Mouse (Mus musculus) cerebellum, adult 2 months (tissue): ENCODE measurements around the gene Eif2s1.

Experiments
- CTCF ChIP-seq: fragments of 200-500 bp; IDR thresholded peaks from 2 replicates; pipeline ENCODE4 v1.5.1; 2011; ENCODE audit warnings: low read depth, mild to moderate bottlenecking, control low read depth, low read length, moderate library complexity, borderline replicate concordance; ENCODE audit not compliant: insufficient read depth
- POLR2A ChIP-seq: fragments of 200-500 bp; IDR thresholded peaks from 2 replicates; pipeline ENCODE4 v1.6.1; 2011; ENCODE audit warnings: low read length, control low read depth, borderline replicate concordance; ENCODE audit not compliant: insufficient read depth

GRCm38 (mm10) chr12:78918227-78919078 lies 56.8 kb downstream of the Eif2s1 start:
- TF ChIP-seq CTCF (peak; percentile 96), POLR2A (no peak)
